Mouse (Mus musculus): ENCODE data around the gene Galm. TPM values are rescaled to one million over a fixed set of nuclear protein-coding genes. Genes with fewer than 3 reads are reported as not detected.

Galm gene
- polyA plus RNA-seq, 1 experiment from 2014 or later: 1.7 TPM

DNA sequence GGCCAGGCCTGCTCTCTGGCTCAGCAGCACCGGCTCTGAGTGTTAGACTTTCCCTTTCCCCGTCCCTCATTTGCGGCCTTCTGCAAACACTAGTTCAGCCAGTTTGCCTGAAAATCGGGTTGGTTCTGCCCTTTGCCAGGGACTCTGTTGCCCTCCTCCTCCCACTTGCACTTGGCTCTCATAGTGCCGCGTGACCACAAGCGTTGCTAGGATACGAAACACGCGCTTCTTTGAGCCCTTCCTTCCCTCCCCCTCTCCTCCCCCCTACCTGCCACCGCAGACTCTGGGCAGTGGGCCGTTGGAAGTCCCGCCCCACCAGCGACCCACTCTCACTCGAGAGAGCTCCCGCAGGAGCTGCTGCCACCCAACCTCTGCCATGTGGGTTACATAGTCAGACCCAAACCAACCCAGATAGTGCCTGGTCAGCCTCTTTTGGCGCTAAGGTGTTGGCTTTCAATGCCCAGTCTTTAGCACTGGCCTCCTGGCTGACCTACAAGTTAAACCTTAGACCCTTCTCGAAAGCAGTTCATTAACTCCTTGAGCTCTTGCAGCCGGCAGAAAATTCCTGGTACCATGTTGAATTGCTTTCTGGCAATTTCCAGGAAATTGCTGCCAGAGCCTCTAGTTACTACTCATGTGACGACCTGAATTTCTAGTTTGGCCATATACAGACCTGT, 31.1 kb upstream of the Galm start:
- Histone ChIP-seq H3K4me2 (ENCODE audit: low read length) (peak overlapping the region; percentile 42), H3K4me3 (replicated peaks; ENCODE audit: low read length) (no peak overlapping the region), H3K4me1 (replicated peaks; ENCODE audit: control insufficient read depth, insufficient read depth, low read length) (peaks cover 7% of the 10 kb centered on the region), H3K27ac (ENCODE audit: low read length) (no peak overlapping the region), H3K9ac (replicated peaks; ENCODE audit: low read depth, low read length) (no peak overlapping the region), H3K36me3 (ENCODE audit: control insufficient read depth, insufficient read depth) (no peaks in the 10 kb centered on the region), H3K9me3 (ENCODE audit: control insufficient read depth, low read length) (no peaks in the 10 kb centered on the region), H3K27me3 (replicated peaks; ENCODE audit: control insufficient read depth, insufficient read depth, low read length) (no peaks in the 10 kb centered on the region)
- WGBS: 11% methylated on average over 20 of the region's 20 CpGs
- peak; percentile 82 for ATAC-seq

DNA sequence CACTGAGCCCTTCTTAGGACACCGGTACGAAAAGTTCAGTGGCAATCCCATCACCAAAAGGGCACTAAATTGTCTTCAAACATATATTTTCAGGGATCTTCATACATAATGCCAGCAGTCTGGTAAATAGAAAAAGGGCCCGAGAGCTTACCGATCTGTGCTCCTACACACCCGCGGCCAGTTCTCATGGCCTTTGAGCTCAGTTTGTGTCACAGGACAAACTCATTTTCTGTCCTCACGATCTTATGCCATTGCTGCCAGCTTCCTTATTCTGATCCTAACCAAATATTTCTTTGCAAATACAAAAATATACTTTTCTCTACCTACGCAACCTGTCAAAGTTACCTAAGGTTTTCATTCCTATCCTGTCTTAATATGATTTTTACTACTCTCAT, 30.6 kb upstream of the Galm start:
- H3K4me1 ChIP-seq (replicated peaks; ENCODE audit: control insufficient read depth, insufficient read depth, low read length): peaks cover 7% of the 10 kb centered on the region
- no peaks in the 10 kb centered on the region for H3K36me3 ChIP-seq (ENCODE audit: control insufficient read depth, insufficient read depth)
- WGBS: 90% methylated on average over 8 of the region's 8 CpGs
- ATAC-seq: no peak
- no peaks in the 10 kb centered on the region for H3K27me3 ChIP-seq (replicated peaks; ENCODE audit: control insufficient read depth, insufficient read depth, low read length)
- no peak overlapping the region for H3K9ac ChIP-seq (replicated peaks; ENCODE audit: low read depth, low read length)
- H3K27ac ChIP-seq (ENCODE audit: low read length): no peak overlapping the region
- H3K9me3 ChIP-seq (ENCODE audit: control insufficient read depth, low read length): no peaks in the 10 kb centered on the region
- H3K4me2 ChIP-seq (ENCODE audit: low read length): no peak overlapping the region
- H3K4me3 ChIP-seq (replicated peaks; ENCODE audit: low read length): no peak overlapping the region

DNA sequence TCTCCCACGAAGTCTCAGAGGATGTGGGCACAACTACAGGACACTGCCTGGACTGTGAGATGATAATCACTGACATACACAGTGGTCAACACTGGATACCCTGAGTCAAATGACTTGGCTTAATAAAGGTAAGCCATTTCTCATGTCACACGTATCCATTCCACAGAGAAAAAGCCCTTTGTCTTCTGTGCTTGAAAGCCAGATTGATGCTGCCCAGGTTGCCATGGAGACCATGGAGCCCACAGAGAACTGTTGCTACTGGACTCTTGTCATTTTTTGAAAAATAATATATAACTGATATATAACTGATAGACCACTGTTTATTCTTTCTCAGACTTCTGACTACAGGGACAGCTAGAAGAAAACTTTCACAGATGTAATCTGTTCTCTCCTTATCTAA, 30.1 kb upstream of the Galm start:
- peaks cover 7% of the 10 kb centered on the region for H3K4me1 ChIP-seq (replicated peaks; ENCODE audit: control insufficient read depth, insufficient read depth, low read length)
- no peak overlapping the region for H3K4me2 ChIP-seq (ENCODE audit: low read length)
- no peak overlapping the region for H3K4me3 ChIP-seq (replicated peaks; ENCODE audit: low read length)
- 35% methylated on average over 2 of the region's 2 CpGs for WGBS
- no peak overlapping the region for H3K27ac ChIP-seq (ENCODE audit: low read length)
- H3K9me3 ChIP-seq (ENCODE audit: control insufficient read depth, low read length): no peaks in the 10 kb centered on the region
- no peak overlapping the region for H3K9ac ChIP-seq (replicated peaks; ENCODE audit: low read depth, low read length)
- no peak for ATAC-seq
- no peaks in the 10 kb centered on the region for H3K36me3 ChIP-seq (ENCODE audit: control insufficient read depth, insufficient read depth)
- H3K27me3 ChIP-seq (replicated peaks; ENCODE audit: control insufficient read depth, insufficient read depth, low read length): no peaks in the 10 kb centered on the region

DNA sequence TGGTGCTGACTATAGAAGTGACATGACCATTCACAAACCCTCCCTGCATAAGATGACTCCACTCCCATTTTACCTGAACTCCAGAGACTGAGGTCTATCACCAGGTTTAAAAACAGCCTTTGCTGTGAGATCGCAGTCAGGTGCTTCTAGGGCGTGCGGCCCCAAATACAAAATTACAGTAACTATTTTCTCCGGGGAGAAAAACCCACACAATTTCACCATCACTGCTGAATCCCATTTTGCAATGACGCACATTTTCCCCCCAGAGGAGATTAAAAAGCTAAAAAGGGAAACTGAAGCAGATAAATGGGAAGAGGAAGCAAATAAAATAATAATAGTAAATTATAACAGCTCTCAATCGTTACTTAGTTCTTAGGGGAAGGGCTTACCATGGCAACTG, 27.4 kb upstream of the Galm start:
- WGBS: 89% methylated on average over 6 of the region's 6 CpGs
- H3K9me3 ChIP-seq (ENCODE audit: control insufficient read depth, low read length): no peaks in the 10 kb centered on the region

DNA sequence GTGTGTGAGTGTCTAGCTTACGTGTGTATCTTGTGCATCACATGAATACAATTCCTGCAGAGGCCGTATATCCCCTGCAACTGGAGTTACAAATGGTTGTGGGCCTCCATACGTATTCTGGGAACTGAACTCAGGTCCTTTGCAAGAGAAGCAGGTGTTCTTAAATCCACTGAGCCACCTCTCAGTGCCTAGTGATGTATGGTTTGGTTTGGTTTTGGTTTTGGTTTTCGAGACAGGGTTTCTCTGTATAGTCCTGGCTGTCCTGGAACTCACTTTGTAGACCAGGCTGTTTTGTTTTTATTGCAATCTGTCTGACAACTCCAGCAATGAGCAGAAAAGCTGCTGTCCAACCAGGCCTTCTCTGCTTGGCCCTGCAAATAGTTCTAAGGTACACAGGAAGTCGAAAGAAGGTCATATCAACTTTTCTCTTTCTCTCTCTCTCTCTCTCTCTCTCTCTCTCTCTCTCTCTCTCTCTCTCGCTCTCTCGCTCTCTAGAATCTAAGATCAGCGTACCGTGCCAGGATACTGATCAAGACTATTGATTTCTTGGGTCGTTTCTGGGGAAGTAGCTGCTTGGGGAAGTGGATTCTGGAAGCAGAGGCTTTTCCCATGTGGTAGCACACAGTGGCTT, 21.8 kb upstream of the Galm start:
- Histone ChIP-seq H3K4me1 (replicated peaks; ENCODE audit: control insufficient read depth, insufficient read depth, low read length) (no peaks in the 10 kb centered on the region), H3K27me3 (replicated peaks; ENCODE audit: control insufficient read depth, insufficient read depth, low read length) (no peaks in the 10 kb centered on the region), H3K27ac (ENCODE audit: low read length) (no peak overlapping the region), H3K4me3 (replicated peaks; ENCODE audit: low read length) (no peak overlapping the region), H3K9me3 (ENCODE audit: control insufficient read depth, low read length) (no peaks in the 10 kb centered on the region), H3K36me3 (ENCODE audit: control insufficient read depth, insufficient read depth) (no peaks in the 10 kb centered on the region), H3K4me2 (ENCODE audit: low read length) (no peak overlapping the region), H3K9ac (replicated peaks; ENCODE audit: low read depth, low read length) (no peak overlapping the region)
- WGBS: 87% methylated on average over 10 of the region's 10 CpGs
- ATAC-seq: no peak

More for the DNA sequence above, 27.4 kb upstream of the Galm start:
- no peak for ATAC-seq
- Histone ChIP-seq H3K36me3 (ENCODE audit: control insufficient read depth, insufficient read depth) (no peaks in the 10 kb centered on the region), H3K4me2 (ENCODE audit: low read length) (no peak overlapping the region), H3K4me1 (replicated peaks; ENCODE audit: control insufficient read depth, insufficient read depth, low read length) (peaks cover 7% of the 10 kb centered on the region), H3K9ac (replicated peaks; ENCODE audit: low read depth, low read length) (no peak overlapping the region), H3K27me3 (replicated peaks; ENCODE audit: control insufficient read depth, insufficient read depth, low read length) (no peaks in the 10 kb centered on the region), H3K4me3 (replicated peaks; ENCODE audit: low read length) (no peak overlapping the region), H3K27ac (ENCODE audit: low read length) (no peak overlapping the region)

DNA sequence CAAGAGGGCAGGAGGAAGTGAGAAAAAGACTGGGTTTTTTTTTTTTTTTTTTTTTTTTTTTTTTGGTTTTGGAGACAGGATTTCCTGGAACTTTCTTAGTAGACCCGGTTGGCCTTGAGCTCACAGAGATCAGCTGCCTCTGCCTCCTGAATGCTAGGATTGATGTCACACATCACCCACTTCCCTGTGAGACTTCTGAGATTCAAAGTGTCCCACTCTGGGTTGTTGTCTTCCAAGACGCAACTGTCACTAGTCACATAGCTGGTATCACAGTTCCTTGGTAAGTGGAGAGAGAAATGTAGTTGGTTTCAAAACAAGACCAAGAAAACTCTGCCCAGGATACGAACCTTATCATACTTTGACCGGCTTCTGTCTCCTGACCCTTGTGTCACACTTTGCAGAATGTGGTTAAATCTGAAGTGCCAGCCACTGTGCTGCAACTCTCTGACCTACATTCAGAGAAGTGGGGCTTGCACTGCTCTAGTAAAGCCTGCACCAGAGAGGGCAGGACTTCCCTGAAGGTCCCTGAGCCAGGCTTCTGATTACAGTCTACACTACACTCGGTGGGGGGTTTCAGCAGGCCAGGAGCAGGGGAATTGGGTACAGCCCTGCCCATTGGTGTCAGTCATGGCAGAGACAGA, 14.5 kb upstream of the Galm start:
- H3K9ac ChIP-seq (replicated peaks; ENCODE audit: low read depth, low read length): no peak overlapping the region
- no peaks in the 10 kb centered on the region for H3K9me3 ChIP-seq (ENCODE audit: control insufficient read depth, low read length)
- no peak overlapping the region for H3K4me3 ChIP-seq (replicated peaks; ENCODE audit: low read length)
- H3K4me2 ChIP-seq (ENCODE audit: low read length): no peak overlapping the region
- ATAC-seq: no peak
- no peaks in the 10 kb centered on the region for H3K36me3 ChIP-seq (ENCODE audit: control insufficient read depth, insufficient read depth)
- no peaks in the 10 kb centered on the region for H3K4me1 ChIP-seq (replicated peaks; ENCODE audit: control insufficient read depth, insufficient read depth, low read length)
- no peaks in the 10 kb centered on the region for H3K27me3 ChIP-seq (replicated peaks; ENCODE audit: control insufficient read depth, insufficient read depth, low read length)
- no peak overlapping the region for H3K27ac ChIP-seq (ENCODE audit: low read length)
- WGBS: 83% methylated on average over 5 of the region's 5 CpGs

DNA sequence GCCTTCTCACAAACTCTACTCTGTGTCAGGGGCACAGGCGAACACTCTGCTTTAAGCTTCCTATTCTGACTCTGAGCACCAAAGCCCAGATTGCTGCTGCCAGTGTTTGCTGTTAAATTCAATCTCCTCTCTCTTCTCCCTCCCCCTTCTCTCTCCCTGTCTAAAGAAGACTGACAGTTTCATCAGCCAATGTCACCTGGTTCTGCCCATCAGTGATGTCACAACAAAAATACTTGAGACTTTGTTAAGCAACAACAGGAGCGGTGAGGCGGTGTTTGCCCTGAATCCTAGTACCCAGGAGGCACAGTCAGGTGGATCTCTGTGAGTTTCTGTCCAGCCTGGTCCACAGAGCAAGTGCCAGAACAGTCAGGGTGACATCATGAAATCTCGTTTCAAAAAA, 13.8 kb upstream of the Galm start:
- Histone ChIP-seq H3K4me1 (replicated peaks; ENCODE audit: control insufficient read depth, insufficient read depth, low read length) (no peaks in the 10 kb centered on the region), H3K27ac (ENCODE audit: low read length) (no peak overlapping the region), H3K36me3 (ENCODE audit: control insufficient read depth, insufficient read depth) (no peaks in the 10 kb centered on the region), H3K9me3 (ENCODE audit: control insufficient read depth, low read length) (no peaks in the 10 kb centered on the region), H3K27me3 (replicated peaks; ENCODE audit: control insufficient read depth, insufficient read depth, low read length) (no peaks in the 10 kb centered on the region), H3K9ac (replicated peaks; ENCODE audit: low read depth, low read length) (no peak overlapping the region), H3K4me2 (ENCODE audit: low read length) (no peak overlapping the region), H3K4me3 (replicated peaks; ENCODE audit: low read length) (no peak overlapping the region)
- 86% methylated on average over 4 of the region's 4 CpGs for WGBS
- no peak for ATAC-seq

DNA sequence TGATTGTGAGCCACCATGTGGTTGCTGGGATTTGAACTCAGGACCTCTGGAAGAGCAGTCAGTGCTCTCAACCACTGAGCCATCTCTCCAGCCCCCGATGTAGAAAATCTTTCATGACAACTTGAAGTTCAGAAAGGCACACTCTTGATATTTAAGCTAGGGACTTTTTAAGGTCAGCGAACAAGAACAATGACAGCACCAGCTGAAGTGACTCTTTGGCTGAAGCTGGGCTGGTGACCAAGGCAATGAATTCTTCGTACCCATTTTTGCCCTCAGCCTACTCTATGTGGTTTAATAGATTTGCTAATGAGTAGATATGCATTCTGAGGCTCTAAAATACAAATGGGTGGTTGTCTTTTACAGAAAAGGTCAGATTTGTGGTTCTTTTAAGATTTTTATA, 6.9 kb upstream of the Galm start:
- H3K4me1 ChIP-seq (replicated peaks; ENCODE audit: control insufficient read depth, insufficient read depth, low read length): no peaks in the 10 kb centered on the region
- 89% methylated on average over 3 of the region's 3 CpGs for WGBS
- no peak overlapping the region for H3K4me3 ChIP-seq (replicated peaks; ENCODE audit: low read length)
- no peaks in the 10 kb centered on the region for H3K9me3 ChIP-seq (ENCODE audit: control insufficient read depth, low read length)
- no peak overlapping the region for H3K4me2 ChIP-seq (ENCODE audit: low read length)
- H3K36me3 ChIP-seq (ENCODE audit: control insufficient read depth, insufficient read depth): no peaks in the 10 kb centered on the region
- H3K27me3 ChIP-seq (replicated peaks; ENCODE audit: control insufficient read depth, insufficient read depth, low read length): no peaks in the 10 kb centered on the region
- no peak overlapping the region for H3K9ac ChIP-seq (replicated peaks; ENCODE audit: low read depth, low read length)
- no peak for ATAC-seq
- H3K27ac ChIP-seq (ENCODE audit: low read length): no peak overlapping the region

DNA sequence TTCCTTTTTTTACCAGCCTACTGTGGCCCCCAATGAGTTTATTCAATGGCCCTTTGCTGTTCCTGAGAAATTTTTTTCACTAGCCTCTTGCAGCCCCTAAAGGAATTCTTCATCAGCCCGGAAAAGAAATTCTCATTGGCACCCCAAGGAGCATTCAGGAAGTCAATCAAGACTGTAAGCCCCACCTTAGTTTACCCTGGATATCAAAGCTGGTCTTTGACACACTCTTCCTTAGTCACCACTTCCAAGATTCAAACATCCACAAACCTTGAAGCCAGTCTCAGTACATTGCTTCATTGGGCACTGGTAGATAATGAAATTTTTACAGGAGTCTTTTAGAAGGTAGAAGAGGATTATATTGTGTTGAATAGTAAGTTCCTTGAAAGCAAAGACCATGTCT, 5.4 kb upstream of the Galm start:
- no peaks in the 10 kb centered on the region for H3K4me1 ChIP-seq (replicated peaks; ENCODE audit: control insufficient read depth, insufficient read depth, low read length)
- no peak overlapping the region for H3K4me3 ChIP-seq (replicated peaks; ENCODE audit: low read length)
- no peak for ATAC-seq
- H3K36me3 ChIP-seq (ENCODE audit: control insufficient read depth, insufficient read depth): no peaks in the 10 kb centered on the region
- WGBS: 55% methylated on average over 1 of the region's 1 CpGs
- H3K9me3 ChIP-seq (ENCODE audit: control insufficient read depth, low read length): no peaks in the 10 kb centered on the region
- H3K9ac ChIP-seq (replicated peaks; ENCODE audit: low read depth, low read length): no peak overlapping the region
- no peak overlapping the region for H3K4me2 ChIP-seq (ENCODE audit: low read length)
- no peak overlapping the region for H3K27ac ChIP-seq (ENCODE audit: low read length)
- H3K27me3 ChIP-seq (replicated peaks; ENCODE audit: control insufficient read depth, insufficient read depth, low read length): no peaks in the 10 kb centered on the region
